ENCODE assay signal across 25 mouse cellular contexts in the genomic region with DNA sequence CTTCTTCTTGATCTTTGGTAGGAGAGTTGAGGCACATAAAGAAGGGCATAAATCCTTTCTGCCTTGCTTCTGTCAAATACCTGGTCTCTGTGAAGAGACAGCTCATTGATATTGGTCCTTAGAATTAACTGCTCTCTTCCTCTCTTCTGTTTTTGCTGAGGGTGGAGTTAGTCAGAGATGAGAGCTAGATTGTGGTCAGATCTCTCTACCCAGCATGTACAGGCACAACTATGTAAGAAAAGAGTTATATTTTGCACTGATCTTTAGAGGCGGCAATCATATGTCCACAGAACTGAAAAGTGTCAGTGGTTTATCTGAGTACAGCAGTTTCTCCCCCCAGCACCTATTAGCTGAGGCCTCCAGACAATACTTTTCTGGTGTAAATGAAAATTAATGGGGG.
"Had no signal": no experiment of that assay in that cellular context is flagged by ENCODE, and none has a peak within 500 bp of the region (broad histone marks: within the 10 kb centered on the region; RNA-seq: fewer than 3 reads in every experiment).

No protein-coding gene starts in this region.

- H3K4me1 ChIP-seq: heart, embryonic 10.5 days; heart, embryonic 12.5 days; hindbrain, embryonic 10.5 days; hindbrain, embryonic 12.5 days; hindbrain, embryonic 15.5 days; intestine, embryonic 15.5 days; limb, embryonic 15.5 days; liver, embryonic 12.5 days had no signal

- H3K9me3 ChIP-seq: heart, embryonic 10.5 days; heart, embryonic 12.5 days; hindbrain, embryonic 10.5 days; hindbrain, embryonic 12.5 days; hindbrain, embryonic 15.5 days; intestine, embryonic 15.5 days; limb, embryonic 13.5 days; limb, embryonic 15.5 days; liver, embryonic 12.5 days had no signal

- DNase-seq: gastrocnemius, adult 2 months; gastrocnemius, postnatal 10 days; gastrocnemius, postnatal 25 days; heart, adult 18-20 months; heart, postnatal 10 days; heart, postnatal 4 days; kidney, adult 18-20 months; kidney, adult 8-10 months; kidney, postnatal 10 days; kidney, postnatal 36 days; layer of hippocampus, adult 9-11 months; layer of hippocampus, postnatal 36 days; left cerebral cortex, postnatal 4 days had no signal

- ATAC-seq: hindbrain, postnatal 0 days; intestine, embryonic 15.5 days; intestine, postnatal 0 days; liver, embryonic 12.5 days had no signal

- H3K4me2 ChIP-seq: heart, embryonic 12.5 days; hindbrain, embryonic 12.5 days; hindbrain, embryonic 15.5 days; intestine, embryonic 15.5 days; limb, embryonic 13.5 days; limb, embryonic 15.5 days; liver, embryonic 12.5 days had no signal

- H3K27me3 ChIP-seq: heart, embryonic 12.5 days; hindbrain, embryonic 12.5 days; hindbrain, embryonic 15.5 days; intestine, embryonic 15.5 days; limb, embryonic 13.5 days; limb, embryonic 15.5 days; liver, embryonic 12.5 days had no signal

- H3K27ac ChIP-seq: gastrocnemius, adult 2 months; heart, embryonic 10.5 days; hindbrain, embryonic 10.5 days; hindbrain, embryonic 12.5 days; hindbrain, embryonic 15.5 days; hindbrain, postnatal 0 days; intestine, embryonic 15.5 days; limb, embryonic 13.5 days; limb, embryonic 15.5 days; liver, embryonic 12.5 days; liver, embryonic 14.5 days had no signal

- H3K36me3 ChIP-seq: heart, embryonic 10.5 days; heart, embryonic 12.5 days; hindbrain, embryonic 10.5 days; hindbrain, embryonic 12.5 days; hindbrain, embryonic 15.5 days; intestine, embryonic 15.5 days; limb, embryonic 13.5 days; limb, embryonic 15.5 days; liver, embryonic 12.5 days had no signal

- H3K4me3 ChIP-seq: gastrocnemius, adult 2 months; heart, embryonic 10.5 days; heart, embryonic 12.5 days; hindbrain, embryonic 10.5 days; hindbrain, embryonic 12.5 days; hindbrain, embryonic 15.5 days; intestine, embryonic 15.5 days; limb, embryonic 13.5 days; limb, embryonic 15.5 days; liver, embryonic 12.5 days had no signal

- H3K9ac ChIP-seq: heart, embryonic 12.5 days; hindbrain, embryonic 12.5 days; hindbrain, embryonic 15.5 days; intestine, embryonic 15.5 days; limb, embryonic 13.5 days; limb, embryonic 15.5 days; liver, embryonic 12.5 days; liver, embryonic 14.5 days had no signal
